Mouse (Mus musculus): ENCODE data around the gene Lst1.

Gene Lst1

DNA sequence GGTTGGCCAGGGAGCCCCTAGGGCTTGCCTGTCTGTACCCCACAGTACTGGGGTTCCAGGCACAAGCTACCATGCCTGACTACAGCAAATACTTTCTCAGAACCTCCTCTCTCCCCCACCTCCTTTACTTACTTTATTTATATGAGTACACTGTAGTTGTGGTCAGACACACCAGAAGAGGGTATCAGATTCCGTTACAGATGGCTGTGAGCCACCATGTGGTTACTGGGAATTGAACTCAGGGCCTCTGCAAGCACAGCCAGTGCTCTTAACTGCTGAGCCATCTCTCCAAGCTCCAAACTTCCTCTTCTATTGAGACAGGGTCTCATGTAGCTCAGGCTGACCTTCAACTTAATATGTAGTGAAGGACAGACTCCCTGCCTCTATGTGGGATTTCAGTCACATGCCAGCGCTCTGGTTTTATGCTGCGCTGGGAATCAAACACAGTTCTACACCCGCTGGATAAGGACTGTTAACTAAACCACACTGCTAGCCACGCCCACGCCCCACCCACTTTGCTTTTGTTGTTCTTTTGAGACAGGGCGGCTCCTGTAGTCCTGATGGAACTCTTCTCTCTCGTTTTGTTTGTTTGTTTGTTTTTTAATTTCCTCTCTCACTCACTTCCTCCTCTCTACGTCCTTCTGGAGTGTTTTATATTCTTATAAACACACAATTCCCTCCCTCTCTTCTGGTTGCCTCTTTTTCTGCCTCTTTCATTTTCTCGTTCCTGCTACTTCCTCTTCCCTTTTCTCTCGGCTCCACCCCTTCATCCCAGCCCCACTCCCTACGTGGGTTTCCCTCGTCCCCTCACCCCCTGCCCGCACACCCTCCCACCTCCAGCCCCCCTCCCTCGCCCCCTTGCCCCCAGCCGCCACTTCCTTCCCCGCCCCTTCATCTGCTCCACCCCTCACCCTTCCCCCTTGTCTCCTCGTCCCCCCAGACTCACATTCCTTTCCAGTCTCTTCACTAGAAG is 2.3 kb downstream of the Lst1 start:
- no peak for DNase-seq (ENCODE audit: low spot score in 2 of 2)

DNA sequence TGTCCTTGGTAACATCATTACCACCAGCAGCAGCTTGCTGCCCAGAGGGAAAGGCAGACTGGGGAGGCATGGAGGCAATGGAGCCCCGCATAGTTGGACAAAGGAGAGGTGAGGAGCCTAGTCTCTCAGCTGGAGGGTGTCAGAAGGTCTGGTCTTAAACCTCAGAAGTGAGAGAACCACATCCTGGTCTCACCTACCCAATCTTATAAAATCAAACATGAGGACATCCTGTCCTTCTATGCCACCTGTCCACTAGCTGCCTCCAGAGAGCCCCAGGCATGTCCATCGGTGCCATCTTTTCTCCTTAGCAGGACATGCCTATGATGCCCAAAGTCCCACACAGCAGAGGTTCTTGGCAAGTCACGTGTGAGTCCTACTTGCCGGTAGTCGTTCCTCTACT is 8.1 kb downstream of the Lst1 start:
- no peak for DNase-seq (ENCODE audit: low spot score in 2 of 2)

- peak in 1 of 2 experiments; percentile 51 for DNase-seq (ENCODE audit: low spot score in 2 of 2)
These were observed 9.7 kb downstream of the Lst1 start for GRCm38 (mm10) chr17:35178528-35178927.

DNA sequence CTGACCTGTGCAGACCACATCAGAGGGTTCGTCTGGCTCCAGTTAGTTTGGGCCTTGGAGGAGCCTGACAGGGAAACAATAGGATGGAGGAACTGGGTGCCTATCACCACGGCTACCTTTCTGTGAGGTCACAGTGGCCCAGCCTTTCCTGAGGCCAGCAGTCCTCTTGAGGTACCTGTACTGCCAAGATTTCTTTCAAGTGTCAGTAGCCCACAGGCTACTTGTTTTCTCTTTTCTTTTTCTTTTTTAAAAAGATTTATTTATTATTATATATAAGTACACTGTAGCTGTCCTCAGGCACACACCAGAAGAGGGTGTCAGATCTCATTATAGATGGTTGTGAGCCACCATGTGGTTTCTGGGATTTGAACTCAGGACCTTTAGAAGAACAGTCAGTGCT is 12.3 kb downstream of the Lst1 start, which contains the start of gene Aif1:
TSS of gene Aif1 (minus strand) at position 101 of the 400 bp plus-strand sequence.
- DNase-seq (ENCODE audit: low spot score in 2 of 2): no peak

DNA sequence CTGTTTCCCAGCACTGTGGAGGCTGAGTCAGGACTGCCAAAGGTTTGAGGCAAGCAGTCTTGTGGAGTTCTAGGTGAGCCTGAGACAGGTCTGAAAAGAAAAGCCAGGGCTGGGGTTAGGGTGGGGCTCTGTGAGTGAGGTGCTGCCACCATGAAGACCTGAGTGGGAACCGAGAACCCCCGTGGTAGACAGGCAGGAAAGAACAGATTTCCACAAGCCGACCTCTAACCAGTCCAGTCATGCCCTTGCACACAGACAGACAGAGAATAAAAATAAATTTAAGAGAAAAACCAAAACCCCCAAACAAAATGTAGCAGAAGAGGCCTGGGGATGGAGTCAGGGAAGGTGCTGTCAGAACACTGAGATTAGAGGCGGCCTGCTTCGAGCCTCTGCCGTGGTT is 12.9 kb downstream of the Lst1 start:
- DNase-seq (ENCODE audit: low spot score in 2 of 2): no peak

- DNase-seq (ENCODE audit: low spot score in 2 of 2): no peak
These were observed 13.8 kb downstream of the Lst1 start for GRCm38 (mm10) chr17:35174201-35174977.

- DNase-seq (ENCODE audit: low spot score in 2 of 2): no peak
These were observed 14.9 kb downstream of the Lst1 start for GRCm38 (mm10) chr17:35173329-35173728.

- peak; percentile 57 for DNase-seq (ENCODE audit: low spot score in 2 of 2)
These were observed 15.6 kb downstream of the Lst1 start for GRCm38 (mm10) chr17:35172445-35173234.

DNA sequence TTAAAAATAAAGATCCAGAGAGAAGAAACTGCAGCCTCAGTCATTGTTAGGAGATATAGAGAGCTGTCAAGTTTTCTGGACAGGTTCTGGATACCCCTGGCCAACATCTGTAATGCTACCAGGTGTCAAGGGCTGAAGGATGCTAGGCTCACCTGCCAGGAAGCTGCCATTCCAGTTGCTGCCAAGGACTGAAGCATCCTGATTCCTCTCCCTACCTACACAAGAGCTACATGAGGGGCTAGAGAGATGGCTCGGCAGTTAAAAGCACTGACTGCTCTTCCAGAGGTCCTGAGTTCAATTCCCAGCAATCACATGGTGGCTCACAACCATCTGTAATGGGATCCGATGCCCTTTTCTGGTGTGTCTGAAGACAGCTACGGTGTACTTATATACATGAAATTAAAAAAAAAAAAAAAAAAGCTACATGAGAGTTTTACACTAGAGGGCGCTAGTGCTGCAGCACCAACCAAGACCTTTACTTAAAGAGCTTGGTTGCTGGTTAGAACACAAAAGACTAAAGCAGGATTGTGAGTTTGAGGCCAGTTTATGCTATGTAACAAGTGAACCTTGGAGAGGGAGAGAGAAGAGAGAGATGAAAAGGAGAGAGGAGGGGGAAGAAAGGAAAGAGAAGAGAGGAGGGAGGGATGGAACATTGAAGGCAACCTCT is 19.6 kb downstream of the Lst1 start:
- no peak for DNase-seq (ENCODE audit: low spot score in 2 of 2)

GRCm38 (mm10) chr17:35167794-35168193 is 20.4 kb downstream of the Lst1 start:
- peak in 1 of 2 experiments; percentile 56 for DNase-seq (ENCODE audit: low spot score in 2 of 2)

- DNase-seq (ENCODE audit: low spot score in 2 of 2): peak in 1 of 2 experiments; percentile 71
These were observed 21.7 kb downstream of the Lst1 start for GRCm38 (mm10) chr17:35166352-35167035.

DNA sequence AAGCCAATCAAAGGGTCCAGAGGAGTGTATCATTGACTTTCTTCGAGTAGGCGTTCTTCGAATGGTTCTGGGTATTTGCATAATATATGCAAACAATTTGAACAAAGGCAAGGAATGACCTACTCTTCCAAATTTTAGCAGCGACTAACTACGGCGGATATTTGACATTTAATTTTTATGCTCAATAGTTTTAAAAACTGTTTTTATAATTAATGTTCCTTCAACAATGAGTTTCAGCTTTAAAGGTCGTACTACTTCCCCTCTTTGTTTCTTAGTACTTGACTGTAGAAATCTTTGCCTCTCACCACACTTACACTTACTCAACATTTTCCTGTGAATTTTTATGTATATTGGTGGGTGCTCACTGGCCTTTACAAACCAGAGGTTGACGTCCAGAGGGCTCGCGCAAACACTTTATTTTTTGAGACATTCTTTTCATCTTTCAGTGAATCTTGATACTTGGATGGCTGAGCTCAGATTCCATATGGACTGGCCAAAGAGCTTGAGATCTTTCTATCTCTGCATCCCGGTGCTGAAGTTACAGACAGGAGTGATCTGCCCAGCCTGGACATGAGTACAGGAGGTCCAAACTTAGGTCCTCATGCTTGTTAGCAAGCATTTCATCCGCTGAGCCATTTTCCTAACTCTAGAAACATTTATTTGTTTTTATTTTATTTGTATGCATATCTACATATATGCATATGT is 22.6 kb downstream of the Lst1 start:
- no peak for DNase-seq (ENCODE audit: low spot score in 2 of 2)

DNA sequence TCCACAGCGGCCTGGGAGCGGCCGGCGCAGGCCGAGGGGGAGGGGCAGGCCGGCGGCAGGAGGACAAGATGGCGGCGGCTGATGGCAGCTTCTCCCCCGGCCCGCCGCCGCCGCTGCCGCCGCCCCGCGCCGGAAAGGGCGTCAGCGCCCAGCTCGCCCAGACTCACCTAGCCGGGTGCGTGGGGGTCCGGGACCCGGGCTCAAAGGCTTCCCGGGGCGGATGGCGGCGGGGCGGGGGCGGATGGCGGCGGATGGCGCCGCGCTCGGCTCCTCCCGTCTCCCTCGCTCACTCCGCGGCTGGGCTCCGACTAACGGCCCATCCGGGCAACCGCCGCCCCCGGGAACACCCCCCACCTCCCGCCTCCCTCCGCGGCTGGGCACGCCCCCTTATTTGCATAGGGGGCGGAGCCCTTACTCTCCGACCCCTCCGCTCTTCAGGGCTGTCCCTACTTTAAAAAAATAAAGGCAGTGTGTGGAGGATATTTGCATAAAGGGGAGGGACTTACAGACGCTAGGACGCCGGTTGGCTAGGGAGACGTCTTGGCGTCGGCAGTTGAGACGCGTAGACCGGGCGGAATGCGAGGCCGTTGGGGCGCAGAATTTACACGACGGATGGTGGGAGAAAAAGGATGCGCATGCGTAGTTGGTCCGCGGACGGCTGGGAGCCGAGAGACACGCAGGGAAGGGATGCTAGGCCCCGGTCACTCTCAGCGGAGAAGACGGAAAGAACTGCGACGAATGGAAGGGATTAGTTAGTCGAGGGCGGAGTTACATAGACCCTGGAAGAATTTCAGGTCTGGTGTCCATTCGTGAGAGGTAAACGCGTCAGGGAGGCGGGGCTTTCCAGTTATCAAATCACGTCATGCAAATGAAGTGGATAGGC is 23.4 kb downstream of the Lst1 start, which contains the start of gene Prrc2a:
TSS of gene Prrc2a (minus strand) at position 330 of the 883 bp plus-strand sequence.
- DNase-seq (ENCODE audit: low spot score in 2 of 2): peak; percentile 99

- no peak for DNase-seq (ENCODE audit: low spot score in 2 of 2)
These were observed 24.0 kb downstream of the Lst1 start for GRCm38 (mm10) chr17:35164218-35164567.

- no peak for DNase-seq (ENCODE audit: low spot score in 2 of 2)
These were observed 24.7 kb downstream of the Lst1 start for GRCm38 (mm10) chr17:35163326-35164081.

GRCm38 (mm10) chr17:35162730-35163129 is 25.5 kb downstream of the Lst1 start:
- no peak for DNase-seq (ENCODE audit: low spot score in 2 of 2)

DNA sequence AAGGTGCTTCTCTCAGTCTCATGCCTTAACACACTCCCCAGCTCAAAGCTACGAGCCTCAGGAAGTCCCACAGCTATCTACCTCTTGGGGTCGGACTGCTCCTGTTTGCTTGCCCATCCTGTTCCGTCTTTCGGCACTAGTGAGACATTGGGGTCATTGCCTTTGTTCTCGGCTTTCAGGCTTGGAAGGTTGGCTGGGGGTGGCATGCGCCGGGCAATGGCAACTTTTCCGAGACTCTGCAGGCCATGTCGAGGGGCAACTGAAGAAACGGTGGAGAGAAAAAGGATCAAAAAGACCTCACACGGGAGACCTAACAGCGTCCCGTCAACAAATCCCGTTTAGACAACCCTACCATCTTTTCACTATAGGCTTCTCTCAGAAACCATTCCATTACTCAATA is 26.1 kb downstream of the Lst1 start:
- no peak for DNase-seq (ENCODE audit: low spot score in 2 of 2)

DNA sequence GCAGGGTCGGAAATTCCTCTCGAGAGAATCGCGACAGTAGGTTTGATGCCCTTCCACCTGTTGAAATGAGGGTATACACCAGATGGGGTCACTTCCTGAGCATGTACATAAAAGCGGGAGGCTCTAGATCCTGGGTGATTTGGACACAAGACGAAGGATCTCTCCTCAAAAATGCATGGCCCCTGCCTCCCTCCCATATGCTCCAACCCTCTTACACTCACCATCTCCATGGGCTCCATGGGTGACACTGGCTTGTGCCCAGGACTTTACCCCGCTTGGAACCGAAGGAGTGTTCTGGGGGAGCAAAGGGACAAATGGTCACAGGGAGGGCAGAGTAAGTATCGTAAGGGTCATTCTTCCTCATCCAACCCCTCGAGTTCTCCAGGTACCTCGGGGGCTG is 26.8 kb downstream of the Lst1 start:
- DNase-seq (ENCODE audit: low spot score in 2 of 2): no peak
